Comparison of ENCODE assay signal across 8 mouse cellular contexts in genomic region chr12:112693185-112694126, GRCm38 (mm10). TPM values are rescaled to one million over a fixed set of nuclear protein-coding genes. Genes with fewer than 3 reads are reported as not detected.
A peak's percentile ranks its signal among the peaks of the same experiment; 100 is the strongest.
DNase-seq lines count a peak whose midpoint lies in the region; ATAC-seq lines count a peak whose summit lies in the region.

No protein-coding gene starts in this region.

- no peaks in the 10 kb centered on the region for H3K9me3 ChIP-seq in heart, embryonic 14.5 days (ENCODE audit: control insufficient read depth, low read length)
- H3K9me3 ChIP-seq in liver, embryonic 12.5 days (replicated peaks): no peaks in the 10 kb centered on the region

- no peaks in the 10 kb centered on the region for H3K36me3 ChIP-seq in heart, embryonic 14.5 days (ENCODE audit: control insufficient read depth, insufficient read depth, low read length)
- H3K36me3 ChIP-seq in liver, embryonic 12.5 days: no peaks in the 10 kb centered on the region
- H3K36me3 ChIP-seq in splenic B cell, adult 2 months (ENCODE audit: control insufficient read depth, insufficient read depth, low read length, poor library complexity, severe bottlenecking): no peaks in the 10 kb centered on the region

- H3K4me1 ChIP-seq in heart, embryonic 14.5 days (ENCODE audit: control insufficient read depth in 2 of 2, insufficient read depth in 2 of 2, low read length in 2 of 2): peaks cover 11 to 15% of the 10 kb centered on the region in 2 experiments
- H3K4me1 ChIP-seq in liver, embryonic 12.5 days: peaks cover 21% of the 10 kb centered on the region

- 4% methylated on average over 54 of the region's 54 CpGs for WGBS in heart, embryonic 14.5 days
- WGBS in liver, embryonic 12.5 days (ENCODE audit: insufficient replicate concordance): 2% methylated on average over 54 of the region's 54 CpGs

- ATAC-seq in heart, embryonic 14.5 days (ENCODE audit: insufficient number of reproducible peaks, insufficient read depth, low FRiP score, low read depth): peak; percentile 88
- ATAC-seq in liver, embryonic 12.5 days: peak; percentile 94

- peak overlapping the region; percentile 84 to 85 for H3K27ac ChIP-seq in heart, embryonic 14.5 days (replicated peaks in 1 of 2; ENCODE audit: control insufficient read depth in 1 of 2, insufficient read depth in 1 of 2, low read depth in 2 of 2, low read length in 2 of 2)
- peak overlapping the region; percentile 61 for H3K27ac ChIP-seq in liver, embryonic 12.5 days

- peak overlapping the region; percentile 96 for H3K9ac ChIP-seq in heart, embryonic 14.5 days (ENCODE audit: low read length)
- peak overlapping the region; percentile 85 for H3K9ac ChIP-seq in liver, embryonic 12.5 days

- H3K27me3 ChIP-seq in heart, embryonic 14.5 days (ENCODE audit: control insufficient read depth, insufficient read depth, low read length): no peaks in the 10 kb centered on the region
- H3K27me3 ChIP-seq in liver, embryonic 12.5 days (replicated peaks): peaks cover 32% of the 10 kb centered on the region
- no peaks in the 10 kb centered on the region for H3K27me3 ChIP-seq in splenic B cell, adult 2 months (ENCODE audit: control insufficient read depth, insufficient read depth, low read length, poor library complexity, severe bottlenecking)

- peak overlapping the region; percentile 76 to 82 for H3K4me3 ChIP-seq in heart, embryonic 14.5 days (ENCODE audit: control insufficient read depth in 1 of 2, insufficient read depth in 1 of 2, low read depth in 1 of 2, low read length in 2 of 2)
- H3K4me3 ChIP-seq in liver, embryonic 12.5 days: peak overlapping the region; percentile 69

- H3K4me2 ChIP-seq in heart, embryonic 14.5 days (ENCODE audit: low read length): peak overlapping the region; percentile 88
- H3K4me2 ChIP-seq in liver, embryonic 12.5 days: peak overlapping the region; percentile 90

- peak; percentile 81 to 86 for DNase-seq in CD8-positive naive resting alpha-beta T cell, adult 2 months (ENCODE audit: low read depth in 2 of 2, low spot score in 2 of 2)
- DNase-seq in c-Kit-negative CD71-positive TER-119-positive erythroid progenitor cells, embryonic 14.5 days (ENCODE audit: low read depth, low spot score): peak; percentile 56
- peak; percentile 82 for DNase-seq in fibroblast of lung, adult 2 months (ENCODE audit: low read depth)
- peak; percentile 97 for DNase-seq in kidney, postnatal 10 days
- DNase-seq in naive thymus-derived CD4-positive, alpha-beta T cell, adult 2 months (ENCODE audit: low read depth): peak; percentile 94
- peak; percentile 95 for DNase-seq in splenic B cell, adult 2 months (ENCODE audit: low read depth, low spot score)

RNA-seq across cellular contexts. Expression of gene Zbtb42, which starts 14.8 kb away (rescaled TPM):
- 5.3 and 6.7 TPM in 2 replicates for polyA plus RNA-seq in heart, embryonic 14.5 days (2014; fragmentation: Nextera tagmentation; extraction: Ambion mirVana)
- 1.0 and 1.2 TPM in 2 replicates for polyA plus RNA-seq in liver, embryonic 12.5 days (2016; fragmentation: Nextera tagmentation; extraction: Ambion mirVana)

RNA-seq across cellular contexts. Expression of gene Akt1, which starts 18.8 kb away (rescaled TPM):
- 163 and 182 TPM in 2 replicates for polyA plus RNA-seq in heart, embryonic 14.5 days (2014; fragmentation: Nextera tagmentation; extraction: Ambion mirVana)
- 76.6 and 81.8 TPM in 2 replicates for polyA plus RNA-seq in liver, embryonic 12.5 days (2016; fragmentation: Nextera tagmentation; extraction: Ambion mirVana)

RNA-seq across cellular contexts. Expression of gene Cep170b, which starts 26.8 kb away (rescaled TPM):
- polyA plus RNA-seq in heart, embryonic 14.5 days (2014; fragmentation: Nextera tagmentation; extraction: Ambion mirVana): 5.0 and 6.1 TPM in 2 replicates
- 5.0 and 5.2 TPM in 2 replicates for polyA plus RNA-seq in liver, embryonic 12.5 days (2016; fragmentation: Nextera tagmentation; extraction: Ambion mirVana)

RNA-seq across cellular contexts. Expression of gene Siva1, which starts 49.0 kb away (rescaled TPM):
- 136 and 153 TPM in 2 replicates for polyA plus RNA-seq in heart, embryonic 14.5 days (2014; fragmentation: Nextera tagmentation; extraction: Ambion mirVana)
- 126 and 137 TPM in 2 replicates for polyA plus RNA-seq in liver, embryonic 12.5 days (2016; fragmentation: Nextera tagmentation; extraction: Ambion mirVana)

Comparison
In these comparisons a context has a peak if more than half of its experiments do, and no peak if none do; other contexts are left out.
1. Peak in every context shown above with its lines: DNase-seq, ATAC-seq, H3K4me3 ChIP-seq and H3K27ac ChIP-seq.